Mouse (Mus musculus): ENCODE data around the gene Mecp2.

Gene Mecp2

GRCm38 (mm10) chrX:74008063-74008462 is 127.1 kb downstream of the Mecp2 start:
- no peak for DNase-seq

DNA sequence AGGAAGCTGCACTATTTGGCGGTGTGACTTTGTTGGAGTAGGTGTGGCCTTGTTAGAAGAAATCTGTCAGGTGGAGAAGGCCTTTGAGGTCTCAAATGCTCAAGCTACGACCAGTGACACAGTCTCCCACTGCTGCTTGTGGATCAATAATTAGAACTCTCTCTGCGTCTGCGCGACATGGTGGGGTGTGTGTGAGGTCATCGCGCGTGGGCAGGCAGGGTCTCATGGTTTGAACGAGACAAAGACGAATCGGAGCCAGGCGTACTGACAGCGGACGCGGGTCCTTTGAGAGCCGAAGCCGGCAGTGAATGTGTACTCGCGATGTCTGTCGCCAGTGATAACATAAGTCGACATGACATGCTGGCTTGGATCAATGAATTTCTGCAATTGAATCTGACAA is 128.8 kb downstream of the Mecp2 start:
- no peak for DNase-seq

DNA sequence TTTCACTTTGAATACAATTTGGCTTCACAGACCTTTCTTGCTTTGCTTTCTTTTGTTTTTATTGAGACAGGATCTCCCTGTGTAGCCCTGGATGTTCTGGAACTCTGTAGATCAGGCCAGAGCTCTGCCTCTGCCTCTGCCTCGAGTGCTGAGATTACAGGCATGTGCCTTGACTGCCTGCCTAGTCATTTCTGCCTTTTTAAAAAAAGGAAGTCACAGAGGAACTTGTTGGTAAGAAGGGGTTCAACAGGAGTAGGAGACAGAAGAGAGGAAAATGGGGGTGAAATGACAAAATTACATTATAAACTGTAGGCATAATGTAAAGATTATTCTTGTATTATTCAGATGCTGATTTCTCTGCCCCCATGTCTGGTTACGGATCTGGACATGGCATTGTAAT is 131.5 kb downstream of the Mecp2 start:
- DNase-seq, result no peak

DNA sequence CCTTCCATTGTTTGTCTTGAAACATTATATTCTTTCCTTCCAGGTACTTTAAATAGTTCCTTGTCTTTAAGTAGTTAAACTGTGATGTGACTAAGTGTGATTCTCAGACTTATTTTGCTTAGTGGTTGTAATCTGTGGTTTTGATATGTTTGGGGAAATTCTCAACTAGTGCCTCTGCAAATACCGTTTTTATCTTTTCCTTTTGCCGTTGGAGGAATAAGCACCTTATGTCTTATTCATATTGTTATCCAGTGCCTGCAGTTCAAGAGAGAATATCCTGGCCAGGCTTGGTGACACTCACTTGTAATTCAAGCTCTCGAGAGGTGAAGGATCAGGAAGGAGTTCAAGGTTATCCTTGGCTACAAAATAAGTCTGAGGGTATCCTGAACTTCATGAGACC is 134.1 kb downstream of the Mecp2 start:
- no peak for DNase-seq

- no peak for DNase-seq
Measured at GRCm38 (mm10) chrX:73998911-73999869, 136.0 kb downstream of the Mecp2 start.

GRCm38 (mm10) chrX:73977783-73978182 is 157.4 kb downstream of the Mecp2 start:
- DNase-seq, result no peak

Data from thymus, adult 18-20 months (tissue).